ENCODE assay signal across 28 mouse cellular contexts in genomic region chr7:137240481-137240880, GRCm38 (mm10).
DNase-seq lines count a peak whose midpoint lies in the region; ATAC-seq lines count a peak whose summit lies in the region.
"Had no signal": no experiment of that assay in that cellular context is flagged by ENCODE, and none has a peak within 500 bp of the region (broad histone marks: within the 10 kb centered on the region; RNA-seq: fewer than 3 reads in every experiment).

No protein-coding gene starts in this region.

- H3K36me3 ChIP-seq in midbrain, embryonic 14.5 days (ENCODE audit: control insufficient read depth, insufficient read depth, low read length) = peaks cover 4% of the 10 kb centered on the region
- no peaks in the 10 kb centered on the region for H3K36me3 ChIP-seq in midbrain, embryonic 16.5 days (ENCODE audit: control insufficient read depth, insufficient read depth, low read length)
- no peaks in the 10 kb centered on the region for H3K36me3 ChIP-seq in hindbrain, embryonic 15.5 days
- no peaks in the 10 kb centered on the region for H3K36me3 ChIP-seq in neural tube, embryonic 15.5 days
- H3K36me3 ChIP-seq: heart, embryonic 15.5 days; liver, embryonic 15.5 days; lung, embryonic 15.5 days; stomach, embryonic 15.5 days had no signal

- peak; percentile 13 for DNase-seq in adrenal gland, postnatal 25 days
- DNase-seq in adrenal gland, adult 18-20 months (ENCODE audit: low spot score in 2 of 2) = no peak
- DNase-seq in midbrain, embryonic 14.5 days = no peak
- DNase-seq in spleen, postnatal 4 days (ENCODE audit: low spot score in 2 of 2) = no peak
- no peak for DNase-seq in frontal cortex, postnatal 25 days (ENCODE audit: low spot score in 2 of 2)
- DNase-seq: cerebellum, adult 8-10 months; cerebellum, postnatal 36 days; heart, postnatal 36 days; kidney, adult 2 months; layer of hippocampus, adult 9-11 months; left cerebral cortex, postnatal 4 days; liver; lung, postnatal 4 days; retina, postnatal 1 day; right cerebral cortex, postnatal 25 days; thymus, postnatal 36 days had no signal

- H3K9ac ChIP-seq in midbrain, embryonic 14.5 days (replicated peaks; ENCODE audit: low read length) = no peak overlapping the region
- no peak overlapping the region for H3K9ac ChIP-seq in midbrain, embryonic 16.5 days (ENCODE audit: low read depth, low read length)
- no peak overlapping the region for H3K9ac ChIP-seq in hindbrain, embryonic 15.5 days
- H3K9ac ChIP-seq in neural tube, embryonic 15.5 days (replicated peaks) = no peak overlapping the region; the same call in 1 of the 2 replicates
- H3K9ac ChIP-seq: heart, embryonic 15.5 days; liver, embryonic 15.5 days; lung, embryonic 15.5 days; stomach, embryonic 15.5 days had no signal

- no peak overlapping the region for H3K4me2 ChIP-seq in midbrain, embryonic 14.5 days (ENCODE audit: low read length)
- H3K4me2 ChIP-seq in midbrain, embryonic 16.5 days (ENCODE audit: low read length) = no peak overlapping the region
- H3K4me2 ChIP-seq in hindbrain, embryonic 15.5 days = no peak overlapping the region
- H3K4me2 ChIP-seq in neural tube, embryonic 15.5 days = no peak overlapping the region
- H3K4me2 ChIP-seq: heart, embryonic 15.5 days; liver, embryonic 15.5 days; lung, embryonic 15.5 days; stomach, embryonic 15.5 days had no signal

- ATAC-seq in midbrain, embryonic 14.5 days (ENCODE audit: low FRiP score, low TSS enrichment) = no peak
- ATAC-seq in midbrain, embryonic 16.5 days = no peak
- no peak for ATAC-seq in hindbrain, embryonic 15.5 days (ENCODE audit: low FRiP score, low read depth)
- ATAC-seq in neural tube, embryonic 15.5 days (ENCODE audit: low FRiP score) = no peak
- ATAC-seq: CD4-positive, CD25-positive, alpha-beta regulatory T cell, adult 4 months; forebrain, embryonic 14.5 days had no signal

- H3K4me3 ChIP-seq in midbrain, embryonic 14.5 days (replicated peaks; ENCODE audit: low read depth, low read length) = no peak overlapping the region
- no peak overlapping the region for H3K4me3 ChIP-seq in midbrain, embryonic 16.5 days (ENCODE audit: low read depth, low read length)
- H3K4me3 ChIP-seq in hindbrain, embryonic 15.5 days = no peak overlapping the region
- no peak overlapping the region for H3K4me3 ChIP-seq in neural tube, embryonic 15.5 days (replicated peaks)
- H3K4me3 ChIP-seq: heart, embryonic 15.5 days; left cerebral cortex, adult 2 months; liver, embryonic 15.5 days; lung, embryonic 15.5 days; myocyte; stomach, embryonic 15.5 days had no signal

- H3K4me1 ChIP-seq in midbrain, embryonic 14.5 days (ENCODE audit: control insufficient read depth, insufficient read depth, low read length) = peaks cover 83% of the 10 kb centered on the region
- H3K4me1 ChIP-seq in midbrain, embryonic 16.5 days (ENCODE audit: control insufficient read depth, insufficient read depth, low read length) = peaks cover 60% of the 10 kb centered on the region
- peaks cover 88% of the 10 kb centered on the region for H3K4me1 ChIP-seq in hindbrain, embryonic 15.5 days (replicated peaks)
- peaks cover 80% of the 10 kb centered on the region for H3K4me1 ChIP-seq in neural tube, embryonic 15.5 days
- H3K4me1 ChIP-seq: heart, embryonic 15.5 days; liver, embryonic 15.5 days; stomach, embryonic 15.5 days had no signal

- no peaks in the 10 kb centered on the region for H3K9me3 ChIP-seq in midbrain, embryonic 14.5 days (ENCODE audit: control insufficient read depth, low read length)
- no peaks in the 10 kb centered on the region for H3K9me3 ChIP-seq in midbrain, embryonic 16.5 days (replicated peaks; ENCODE audit: control insufficient read depth, low read length, poor library complexity, severe bottlenecking)
- H3K9me3 ChIP-seq in hindbrain, embryonic 15.5 days = no peaks in the 10 kb centered on the region
- H3K9me3 ChIP-seq in neural tube, embryonic 15.5 days (replicated peaks) = no peaks in the 10 kb centered on the region
- H3K9me3 ChIP-seq: heart, embryonic 15.5 days; liver, embryonic 15.5 days; lung, embryonic 15.5 days; stomach, embryonic 15.5 days had no signal

- H3K27ac ChIP-seq in midbrain, embryonic 14.5 days (replicated peaks; ENCODE audit: low read depth, low read length) = peak overlapping the region; percentile 79; the same call in 1 of the 2 replicates
- H3K27ac ChIP-seq in midbrain, embryonic 16.5 days (ENCODE audit: low read length) = no peak overlapping the region
- H3K27ac ChIP-seq in hindbrain, embryonic 15.5 days (replicated peaks) = peak overlapping the region; percentile 83
- H3K27ac ChIP-seq in neural tube, embryonic 15.5 days (replicated peaks) = peak overlapping the region; percentile 78
- H3K27ac ChIP-seq: heart, embryonic 15.5 days; kidney, postnatal 0 days; left cerebral cortex, adult 2 months; liver, embryonic 15.5 days; lung, embryonic 15.5 days; stomach, embryonic 15.5 days had no signal

- WGBS in midbrain, embryonic 14.5 days = 87% methylated on average over 8 of the region's 8 CpGs
- WGBS in midbrain, embryonic 16.5 days = 86% methylated on average over 8 of the region's 8 CpGs
- 72% methylated on average over 8 of the region's 8 CpGs for WGBS in hindbrain, embryonic 15.5 days
- WGBS in neural tube, embryonic 15.5 days = 73% methylated on average over 8 of the region's 8 CpGs

- H3K27me3 ChIP-seq in midbrain, embryonic 14.5 days (ENCODE audit: control insufficient read depth, insufficient read depth, low read length) = no peaks in the 10 kb centered on the region
- no peaks in the 10 kb centered on the region for H3K27me3 ChIP-seq in midbrain, embryonic 16.5 days (ENCODE audit: control insufficient read depth, insufficient read depth, low read depth, low read length)
- no peaks in the 10 kb centered on the region for H3K27me3 ChIP-seq in hindbrain, embryonic 15.5 days
- H3K27me3 ChIP-seq in neural tube, embryonic 15.5 days (replicated peaks) = no peaks in the 10 kb centered on the region
